Comparison of ENCODE assay signal across 10 mouse cellular contexts in the genomic region with DNA sequence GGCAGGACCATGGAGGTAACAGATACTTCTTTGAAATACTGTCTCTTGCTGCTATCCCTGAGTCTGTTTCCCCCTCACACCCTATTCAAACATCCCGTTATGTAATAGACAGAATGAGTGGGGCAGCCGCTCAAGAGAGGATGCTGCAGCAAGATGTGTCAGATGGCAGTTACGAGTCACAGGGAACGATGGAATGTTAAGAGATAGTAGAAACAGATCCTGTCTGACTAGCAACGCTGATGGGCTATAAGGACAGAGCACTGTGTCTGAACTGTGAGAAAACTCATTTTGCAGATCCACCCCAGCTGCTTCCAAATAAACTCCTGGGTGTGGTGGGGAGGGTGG. TPM values are rescaled to one million over a fixed set of nuclear protein-coding genes. Genes with fewer than 3 reads are reported as not detected.
DNase-seq lines count a peak whose midpoint lies in the region; ATAC-seq lines count a peak whose summit lies in the region.
"Had no signal": no experiment of that assay in that cellular context is flagged by ENCODE, and none has a peak within 500 bp of the region (broad histone marks: within the 10 kb centered on the region; RNA-seq: fewer than 3 reads in every experiment).

No protein-coding gene starts in this region.

- H3K36me3 ChIP-seq in liver, embryonic 12.5 days, result no peaks in the 10 kb centered on the region

- H3K4me1 ChIP-seq in liver, embryonic 12.5 days, result no peaks in the 10 kb centered on the region

- DNase-seq in layer of hippocampus, adult 11-12 months (ENCODE audit: low spot score), result peak; percentile 42
- no peak for DNase-seq in layer of hippocampus, postnatal 25 days (ENCODE audit: extremely low spot score in 1 of 2, low spot score in 1 of 2)
- peak; percentile 6 for DNase-seq in 3T3-L1 (ENCODE audit: low read depth, low spot score)
- DNase-seq in brain, adult 2 months (ENCODE audit: low read depth, low spot score), result peak; percentile 54
- DNase-seq in layer of hippocampus, adult 8-10 months (ENCODE audit: low spot score in 2 of 2), result peak; percentile 50 to 53
- DNase-seq in urinary bladder, postnatal 36 days (ENCODE audit: low spot score in 2 of 2), result no peak
- no peak for DNase-seq in adrenal gland, postnatal 25 days
- DNase-seq: cerebellum, postnatal 25 days had no signal

- H3K4me2 ChIP-seq in liver, embryonic 12.5 days, result no peak overlapping the region

- H3K4me3 ChIP-seq in liver, embryonic 12.5 days, result no peak overlapping the region
- H3K4me3 ChIP-seq: myocyte had no signal

- no peaks in the 10 kb centered on the region for H3K9me3 ChIP-seq in liver, embryonic 12.5 days (replicated peaks)

- H3K9ac ChIP-seq in liver, embryonic 12.5 days, result no peak overlapping the region

- ATAC-seq in liver, embryonic 12.5 days, result no peak

- 51% methylated on average over 5 of the region's 5 CpGs for WGBS in liver, embryonic 12.5 days (ENCODE audit: insufficient replicate concordance)

- H3K27me3 ChIP-seq in liver, embryonic 12.5 days (replicated peaks), result no peaks in the 10 kb centered on the region

- H3K27ac ChIP-seq in liver, embryonic 12.5 days, result no peak overlapping the region

RNA-seq across cellular contexts. Expression of a gene that starts 23.9 kb away (rescaled TPM):
- 10 to 100 TPM; 68.7 to 70.1 TPM for total RNA-seq in layer of hippocampus, postnatal 25 days (2021)
- total RNA-seq in layer of hippocampus, adult 8-10 months (2022), result 10 to 100 TPM; 67.1 to 69.8 (median 68.3) TPM
- 161 and 166 TPM in 2 replicates for polyA plus RNA-seq in liver, embryonic 12.5 days (2016; fragmentation: Nextera tagmentation; extraction: Ambion mirVana)
- total RNA-seq in adrenal gland, postnatal 25 days (2021), result 86.9 and 105 TPM in 2 replicates

Comparison
In these comparisons a context has a peak if more than half of its experiments do, and no peak if none do; other contexts are left out.
1. DNase-seq: peak in layer of hippocampus, adult 11-12 months (single experiment), 3T3-L1 (single experiment), brain, adult 2 months (single experiment) and layer of hippocampus, adult 8-10 months (2 of 2); none in layer of hippocampus, postnatal 25 days (0 of 2), urinary bladder, postnatal 36 days (0 of 2) and adrenal gland, postnatal 25 days (single experiment).